Mouse (Mus musculus) forebrain, embryonic 14.5 days (tissue): ENCODE data around the gene Aco1. TPM values are rescaled to one million over a fixed set of nuclear protein-coding genes. Genes with fewer than 3 reads are reported as not detected.
A peak's percentile ranks its signal among the peaks of the same experiment; 100 is the strongest.

Experiments
- ATAC-seq: fragments of 200-750 bp; cut with Nextera tagmentation; 2 replicates; pipeline ENCODE4 v1.8.0; 2017; ENCODE audit warnings: mild to moderate bottlenecking, moderate library complexity
- DNase-seq: peaks from one replicate; pipeline ENCODE4 v3.0.0-alpha.2; 2015; ENCODE audit warnings: low spot score
- H3K27ac ChIP-seq: fragments of 300-500 bp; sonication (generic); 2 replicates; pipeline ENCODE4 v1.5.1; 2014; ENCODE audit warnings: low read depth, mild to moderate bottlenecking, control low read depth, low read length, moderate library complexity
- H3K27me3 ChIP-seq: fragments of 300-500 bp; sonication (generic); replicated peaks from 2 replicates; pipeline ENCODE4 v1.6.1; 2014; ENCODE audit warnings: low read length, control low read depth, mixed read lengths; ENCODE audit not compliant: control insufficient read depth, insufficient read depth
- H3K36me3 ChIP-seq: fragments of 300-500 bp; sonication (generic); 2 replicates; pipeline ENCODE4 v1.6.1; 2014; ENCODE audit warnings: low read length, control low read depth; ENCODE audit not compliant: control insufficient read depth, insufficient read depth
- H3K4me1 ChIP-seq: fragments of 300-500 bp; sonication (generic); 2 replicates; pipeline ENCODE4 v1.6.1; 2014; ENCODE audit warnings: antibody characterized with exemption, low read length, control low read depth; ENCODE audit not compliant: control insufficient read depth, insufficient read depth
- H3K4me2 ChIP-seq: fragments of 300-500 bp; sonication (generic); 2 replicates; pipeline ENCODE4 v1.6.1; 2014; ENCODE audit warnings: mild to moderate bottlenecking, control low read depth, low read length
- H3K4me3 ChIP-seq: fragments of 300-500 bp; sonication (generic); 2 replicates; pipeline ENCODE4 v1.5.1; 2014; ENCODE audit warnings: low read depth, low read length, control low read depth
- H3K9ac ChIP-seq: fragments of 300-500 bp; sonication (generic); 2 replicates; pipeline ENCODE4 v1.6.1; 2014; ENCODE audit warnings: mild to moderate bottlenecking, low read length, control low read depth, moderate library complexity
- H3K9me3 ChIP-seq: fragments of 300-500 bp; sonication (generic); replicated peaks from 2 replicates; pipeline ENCODE4 v1.6.1; 2016; ENCODE audit warnings: low read length, control low read depth, mixed read lengths; ENCODE audit not compliant: control insufficient read depth
- WGBS: fragments of 180-500 bp; shearing (Covaris S2); extraction: QIAGEN DNeasy Blood & Tissue Kit; methylation state at CpG from one replicate; pipeline ENCODE4 v1.1.7; 2014; 5-methylcytosine and 5-hydroxymethylcytosine counted together
- polyA plus RNA-seq: library from polyadenylated mRNA; unstranded; fragments of >200 nt; fragmentation: Nextera tagmentation; extraction: Ambion mirVana; gene quantifications from 2 replicates; pipeline ENCODE4 v1.2.1, GENCODE M21; 2014

Aco1 gene
- polyA plus RNA-seq, 1 experiment from 2014 or later: 50.9 TPM

GRCm38 (mm10) chr4:40134468-40135102 lies 8.3 kb upstream of the Aco1 start:
- H3K4me3 ChIP-seq: no peak overlapping the region
- H3K4me1 ChIP-seq: no peaks in the 10 kb centered on the region
- DNase-seq (peak; percentile 85), ATAC-seq (peak; percentile 62; the same call in 1 of the 2 replicates)
- H3K27ac ChIP-seq: no peak overlapping the region
- H3K27me3 ChIP-seq: no peaks in the 10 kb centered on the region
- 19% methylated on average over 9 of the region's 9 CpGs for WGBS
- H3K9ac ChIP-seq: no peak overlapping the region
- H3K36me3 ChIP-seq: no peaks in the 10 kb centered on the region
- H3K4me2 ChIP-seq: no peak overlapping the region
- no peaks in the 10 kb centered on the region for H3K9me3 ChIP-seq

- WGBS: 80% methylated on average over 4 of the region's 4 CpGs
- DNase-seq: no peak
Observed at GRCm38 (mm10) chr4:40136519-40136918, 6.4 kb upstream of the Aco1 start.

GRCm38 (mm10) chr4:40139663-40140255 lies 3.1 kb upstream of the Aco1 start:
- DNase-seq (no peak), ATAC-seq (no peak)
- Histone ChIP-seq H3K4me3 (no peak overlapping the region), H3K9me3 (no peaks in the 10 kb centered on the region), H3K4me1 (peaks cover 8% of the 10 kb centered on the region; the same call in 1 of the 2 replicates), H3K36me3 (no peaks in the 10 kb centered on the region), H3K9ac (no peak overlapping the region), H3K4me2 (no peak overlapping the region), H3K27ac (no peak overlapping the region), H3K27me3 (no peaks in the 10 kb centered on the region)
- 86% methylated on average over 3 of the region's 3 CpGs for WGBS

More at GRCm38 (mm10) chr4:40136519-40136918, 6.4 kb upstream of the Aco1 start:
- Histone ChIP-seq H3K9me3 (no peaks in the 10 kb centered on the region), H3K4me2 (no peak overlapping the region), H3K4me3 (no peak overlapping the region), H3K4me1 (no peaks in the 10 kb centered on the region), H3K27me3 (no peaks in the 10 kb centered on the region), H3K27ac (no peak overlapping the region), H3K9ac (no peak overlapping the region), H3K36me3 (no peaks in the 10 kb centered on the region)
- no peak for ATAC-seq

DNA sequence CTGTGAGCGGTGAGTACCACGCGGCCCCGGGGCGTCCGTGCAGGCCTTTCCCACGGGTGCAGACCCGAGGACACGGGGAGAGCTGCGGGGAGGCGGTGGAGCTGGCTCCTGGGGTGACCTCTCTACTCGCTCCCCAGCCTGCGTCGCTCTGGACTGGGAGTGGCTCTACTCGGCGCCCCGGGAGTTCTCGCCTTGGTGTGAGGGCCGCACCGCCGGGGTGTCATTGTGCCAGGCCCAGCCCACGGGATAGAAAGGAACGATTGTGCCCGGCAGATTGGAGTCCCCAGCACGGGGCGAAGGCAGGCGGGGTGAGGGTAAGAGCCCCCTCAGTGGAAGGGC lies 621 bp downstream of the Aco1 start:
- Histone ChIP-seq H3K9me3 (no peaks in the 10 kb centered on the region), H3K4me1 (peaks cover 13% of the 10 kb centered on the region; the same call in 1 of the 2 replicates), H3K36me3 (no peaks in the 10 kb centered on the region), H3K27ac (peak overlapping the region; percentile 88), H3K9ac (peak overlapping the region; percentile 86), H3K4me3 (peak overlapping the region; percentile 75), H3K4me2 (peak overlapping the region; percentile 71), H3K27me3 (no peaks in the 10 kb centered on the region)
- DNase-seq (no peak), ATAC-seq (no peak)
- under 1% methylated on average over 27 of the region's 27 CpGs for WGBS

DNA sequence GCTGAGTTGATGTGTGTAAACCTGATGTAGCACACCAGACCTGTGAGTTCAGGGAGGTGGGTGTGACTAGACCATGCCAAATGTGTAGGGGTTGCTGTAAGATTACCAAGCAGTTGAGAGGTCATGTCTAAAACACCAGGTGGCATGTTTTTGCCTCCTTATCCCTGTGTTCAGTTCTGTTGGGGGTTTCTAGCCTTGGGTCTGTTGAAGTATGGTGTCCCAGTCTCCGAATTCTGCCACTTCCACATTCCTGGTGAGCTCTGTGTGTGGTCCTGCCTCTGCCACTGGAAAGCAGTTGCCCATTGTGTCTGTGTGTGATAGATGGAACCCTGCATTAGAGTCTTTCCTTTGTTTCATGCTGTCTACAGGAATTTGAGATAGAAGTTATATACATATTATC lies 1.7 kb downstream of the Aco1 start:
- peaks cover 13% of the 10 kb centered on the region; the same call in 1 of the 2 replicates for H3K4me1 ChIP-seq
- no peak overlapping the region for H3K27ac ChIP-seq
- no peaks in the 10 kb centered on the region for H3K36me3 ChIP-seq
- DNase-seq (no peak), ATAC-seq (no peak)
- H3K27me3 ChIP-seq: no peaks in the 10 kb centered on the region
- H3K9me3 ChIP-seq: no peaks in the 10 kb centered on the region
- H3K9ac ChIP-seq: peak overlapping the region; percentile 10; the same call in 1 of the 2 replicates
- peak overlapping the region; percentile 71 for H3K4me2 ChIP-seq
- WGBS: 19% methylated on average over 1 of the region's 1 CpGs
- peak overlapping the region; percentile 75 for H3K4me3 ChIP-seq

GRCm38 (mm10) chr4:40144981-40145380 lies 2.1 kb downstream of the Aco1 start:
- H3K9me3 ChIP-seq: no peaks in the 10 kb centered on the region
- ATAC-seq: no peak
- H3K4me3 ChIP-seq: no peak overlapping the region
- DNase-seq: no peak
- H3K4me1 ChIP-seq: peaks cover 13% of the 10 kb centered on the region; the same call in 1 of the 2 replicates
- H3K27me3 ChIP-seq: no peaks in the 10 kb centered on the region
- H3K4me2 ChIP-seq: peak overlapping the region; percentile 71
- H3K36me3 ChIP-seq: no peaks in the 10 kb centered on the region
- no peak overlapping the region for H3K27ac ChIP-seq
- 74% methylated on average over 3 of the region's 3 CpGs for WGBS
- no peak overlapping the region for H3K9ac ChIP-seq

- no peaks in the 10 kb centered on the region for H3K9me3 ChIP-seq
- H3K4me2 ChIP-seq: no peak overlapping the region
- no peaks in the 10 kb centered on the region for H3K27me3 ChIP-seq
- no peak overlapping the region for H3K9ac ChIP-seq
- ATAC-seq: no peak
- no peak overlapping the region for H3K4me3 ChIP-seq
- WGBS: 93% methylated on average over 5 of the region's 5 CpGs
- H3K27ac ChIP-seq: no peak overlapping the region
- peaks cover 13% of the 10 kb centered on the region; the same call in 1 of the 2 replicates for H3K4me1 ChIP-seq
- no peaks in the 10 kb centered on the region for H3K36me3 ChIP-seq
- DNase-seq: no peak
Observed at GRCm38 (mm10) chr4:40148281-40148680, 5.4 kb downstream of the Aco1 start.

DNA sequence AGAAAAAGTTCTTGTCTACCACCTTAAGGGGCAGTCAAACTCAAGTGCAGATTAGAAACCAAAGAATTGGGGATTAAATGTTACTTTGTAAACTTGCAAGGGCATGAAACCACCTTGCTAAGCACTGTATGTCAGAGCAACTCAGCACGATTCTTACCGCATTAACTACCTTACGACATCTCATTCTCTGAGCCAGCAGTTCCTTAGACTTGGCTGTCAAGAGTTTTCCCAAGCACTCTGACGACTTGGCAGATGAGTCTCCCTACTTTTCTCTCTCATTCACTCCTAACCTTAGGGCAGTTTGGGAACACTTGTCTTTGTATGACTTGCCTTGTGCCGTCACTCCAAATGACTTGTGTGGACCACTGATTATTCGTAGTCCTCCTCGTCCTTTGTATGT lies 7.2 kb downstream of the Aco1 start:
- no peak overlapping the region for H3K4me3 ChIP-seq
- H3K9ac ChIP-seq: no peak overlapping the region
- ATAC-seq (no peak), DNase-seq (no peak)
- no peak overlapping the region for H3K4me2 ChIP-seq
- no peaks in the 10 kb centered on the region for H3K9me3 ChIP-seq
- H3K36me3 ChIP-seq: no peaks in the 10 kb centered on the region
- WGBS: 90% methylated on average over 7 of the region's 7 CpGs
- H3K4me1 ChIP-seq: 0 out of 2 replicates have a peak, but pooled peaks cover 3% of the 10 kb centered on the region
- H3K27ac ChIP-seq: no peak overlapping the region
- no peaks in the 10 kb centered on the region for H3K27me3 ChIP-seq

GRCm38 (mm10) chr4:40152771-40153170 lies 9.9 kb downstream of the Aco1 start:
- no peak overlapping the region for H3K4me2 ChIP-seq
- no peaks in the 10 kb centered on the region for H3K36me3 ChIP-seq
- no peak overlapping the region for H3K9ac ChIP-seq
- DNase-seq (no peak), ATAC-seq (no peak)
- 92% methylated on average over 2 of the region's 2 CpGs for WGBS
- H3K27me3 ChIP-seq: no peaks in the 10 kb centered on the region
- no peaks in the 10 kb centered on the region for H3K4me1 ChIP-seq
- no peak overlapping the region for H3K27ac ChIP-seq
- H3K9me3 ChIP-seq: no peaks in the 10 kb centered on the region
- no peak overlapping the region for H3K4me3 ChIP-seq
